Mouse (Mus musculus) adrenal gland, adult 2 months (tissue): ENCODE measurements around the gene Rps6ka3. TPM values are rescaled to one million over a fixed set of nuclear protein-coding genes. Genes with fewer than 3 reads are reported as not detected.
A peak's percentile ranks its signal among the peaks of the same experiment; 100 is the strongest.

Experiments
- DNase-seq: peaks from one replicate; pipeline ENCODE4 v3.0.0; 2021
- long read RNA-seq: library from polyadenylated mRNA; stranded (forward); transcript quantifications from one replicate; pipeline ENCODE4 v2.0.0, GENCODE M21; 2021
- polyA plus RNA-seq: library from polyadenylated mRNA; depleted of rRNA; stranded (reverse); fragments of >200 nt; gene quantifications from 2 replicates; pipeline ENCODE4 v1.2.3, GENCODE M21; 2012; rRNA removed
- total RNA-seq, 2 experiments: library from RNA; stranded (reverse); gene quantifications; 2 replicates each; pipeline ENCODE4 v1.2.3; 2021

Rps6ka3 gene
- 10 to 100 TPM; 50.0 to 61.0 TPM for total RNA-seq
- 7.7 and 9.2 TPM in 2 replicates for polyA plus RNA-seq
- long read RNA-seq, full-length matches to known transcripts = 5 of 7 reads
- long read RNA-seq, partial matches to known transcripts = 0 of 7 reads
- long read RNA-seq, other reads (novel, unspliced or antisense) = 2 of 7 reads

- no peak for DNase-seq
These were observed at the start of gene Rps6ka3 for GRCm38 (mm10) chrX:159210007-159210406. Rps6ka3 (plus strand) TSS chrX:159210307.

- no peak for DNase-seq
These were observed 40.9 kb upstream of the Rps6ka3 start for GRCm38 (mm10) chrX:159169200-159169599.

- no peak for DNase-seq
These were observed 38.5 kb upstream of the Rps6ka3 start for GRCm38 (mm10) chrX:159171579-159171978.

- no peak for DNase-seq
These were observed 18.5 kb upstream of the Rps6ka3 start for GRCm38 (mm10) chrX:159191581-159191980.

GRCm38 (mm10) chrX:159199495-159199894 is 10.6 kb upstream of the Rps6ka3 start:
- DNase-seq = no peak

GRCm38 (mm10) chrX:159200101-159200500 is 10.0 kb upstream of the Rps6ka3 start:
- no peak for DNase-seq

- no peak for DNase-seq
These were observed 931 bp downstream of the Rps6ka3 start for GRCm38 (mm10) chrX:159210892-159211583.

GRCm38 (mm10) chrX:159215253-159215652 is 5.1 kb downstream of the Rps6ka3 start:
- no peak for DNase-seq

GRCm38 (mm10) chrX:159222474-159222873 is 12.4 kb downstream of the Rps6ka3 start:
- no peak for DNase-seq

- no peak for DNase-seq
These were observed 27.2 kb downstream of the Rps6ka3 start for GRCm38 (mm10) chrX:159237275-159237674.

- peak; percentile 72 for DNase-seq
These were observed 44.1 kb downstream of the Rps6ka3 start for GRCm38 (mm10) chrX:159254001-159254884.

- peak; percentile 94 for DNase-seq
These were observed 45.2 kb downstream of the Rps6ka3 start for GRCm38 (mm10) chrX:159255123-159255978.

- peak; percentile 30 for DNase-seq
These were observed 46.1 kb downstream of the Rps6ka3 start for GRCm38 (mm10) chrX:159256040-159256852.

GRCm38 (mm10) chrX:159256921-159257421 is 46.9 kb downstream of the Rps6ka3 start:
- DNase-seq = peak; percentile 71

GRCm38 (mm10) chrX:159264681-159265080 is 54.6 kb downstream of the Rps6ka3 start:
- DNase-seq = no peak

GRCm38 (mm10) chrX:159269072-159269471 is 59.0 kb downstream of the Rps6ka3 start:
- peak; percentile 19 for DNase-seq

- no peak for DNase-seq
These were observed 76.7 kb downstream of the Rps6ka3 start for GRCm38 (mm10) chrX:159286765-159287164.

- DNase-seq = no peak
These were observed 85.8 kb downstream of the Rps6ka3 start for GRCm38 (mm10) chrX:159295879-159296278.

- no peak for DNase-seq
These were observed 92.5 kb downstream of the Rps6ka3 start for GRCm38 (mm10) chrX:159302349-159303311.
